Mouse (Mus musculus): ENCODE results near the gene Olfr77. TPM values are rescaled to one million over a fixed set of nuclear protein-coding genes. Genes with fewer than 3 reads are reported as not detected.

The Olfr77 gene
- not detected for polyA plus RNA-seq (2014; fragmentation: Illumina TruSeq; extraction: RNeasy Lipid Tissue Mini Kit (QIAGEN cat#74804); ENCODE audit: low read depth, low replicate concordance)

GRCm38 (mm10) chr9:19916565-19916964 lies at the start of gene Olfr77:
Olfr77 (plus strand) TSS chr9:19916865.

GRCm38 (mm10) chr9:19887904-19888303 lies 28.8 kb upstream of the Olfr77 start, which contains the start of gene Olfr862:
Olfr862 (minus strand) TSS chr9:19888004.

Other genes starting within 250 kb of the Olfr77 start
- not detected for gene Olfr857, start 207.4 kb upstream of the Olfr77 start, polyA plus RNA-seq (2014; fragmentation: Illumina TruSeq; extraction: RNeasy Lipid Tissue Mini Kit (QIAGEN cat#74804); ENCODE audit: low read depth, low replicate concordance)
- not detected for gene Olfr58, start 136.6 kb upstream of the Olfr77 start, polyA plus RNA-seq (2014; fragmentation: Illumina TruSeq; extraction: RNeasy Lipid Tissue Mini Kit (QIAGEN cat#74804); ENCODE audit: low read depth, low replicate concordance)
- not detected for gene Olfr859, start 112.0 kb upstream of the Olfr77 start, polyA plus RNA-seq (2014; fragmentation: Illumina TruSeq; extraction: RNeasy Lipid Tissue Mini Kit (QIAGEN cat#74804); ENCODE audit: low read depth, low replicate concordance)
- gene Olfr860, start 67.1 kb upstream of the Olfr77 start, polyA plus RNA-seq (2014; fragmentation: Illumina TruSeq; extraction: RNeasy Lipid Tissue Mini Kit (QIAGEN cat#74804); ENCODE audit: low read depth, low replicate concordance), result not detected
- gene Olfr862, start 28.9 kb upstream of the Olfr77 start, polyA plus RNA-seq (2014; fragmentation: Illumina TruSeq; extraction: RNeasy Lipid Tissue Mini Kit (QIAGEN cat#74804); ENCODE audit: low read depth, low replicate concordance), result not detected
- not detected for gene Olfr866, start 111.2 kb downstream of the Olfr77 start, polyA plus RNA-seq (2014; fragmentation: Illumina TruSeq; extraction: RNeasy Lipid Tissue Mini Kit (QIAGEN cat#74804); ENCODE audit: low read depth, low replicate concordance)
- not detected for gene Olfr867, start 140.7 kb downstream of the Olfr77 start, polyA plus RNA-seq (2014; fragmentation: Illumina TruSeq; extraction: RNeasy Lipid Tissue Mini Kit (QIAGEN cat#74804); ENCODE audit: low read depth, low replicate concordance)
- gene Olfr868, start 181.8 kb downstream of the Olfr77 start, polyA plus RNA-seq (2014; fragmentation: Illumina TruSeq; extraction: RNeasy Lipid Tissue Mini Kit (QIAGEN cat#74804); ENCODE audit: low read depth, low replicate concordance), result not detected
- not detected for gene Olfr869, start 212.1 kb downstream of the Olfr77 start, polyA plus RNA-seq (2014; fragmentation: Illumina TruSeq; extraction: RNeasy Lipid Tissue Mini Kit (QIAGEN cat#74804); ENCODE audit: low read depth, low replicate concordance)

All from adipose tissue, adult 10 weeks (tissue).